Mouse (Mus musculus) hindbrain, embryonic 12.5 days (tissue): ENCODE measurements around the gene Zbtb8os. TPM values are rescaled to one million over a fixed set of nuclear protein-coding genes. Genes with fewer than 3 reads are reported as not detected.

Source experiments
- ATAC-seq: fragments of 200-750 bp; cut with Nextera tagmentation; 2 replicates; pipeline ENCODE4 v1.8.0; 2017; ENCODE audit warnings: moderate TSS enrichment; ENCODE audit not compliant: low FRiP score
- H3K27ac ChIP-seq: fragments of 300-500 bp; sonication (generic); 2 replicates; pipeline ENCODE4 v1.5.1; 2016; ENCODE audit warnings: mild to moderate bottlenecking
- H3K27me3 ChIP-seq: fragments of 300-500 bp; sonication (generic); 2 replicates; pipeline ENCODE4 v1.6.1; 2016; ENCODE audit warnings: mild to moderate bottlenecking
- H3K36me3 ChIP-seq: fragments of 300-500 bp; sonication (generic); 2 replicates; pipeline ENCODE4 v1.6.1; 2016; ENCODE audit warnings: mild to moderate bottlenecking
- H3K4me1 ChIP-seq: fragments of 300-500 bp; sonication (generic); 2 replicates; pipeline ENCODE4 v1.6.1; 2016
- H3K4me2 ChIP-seq: fragments of 300-500 bp; sonication (generic); replicated peaks from 2 replicates; pipeline ENCODE4 v1.6.1; 2016; ENCODE audit warnings: mild to moderate bottlenecking
- H3K4me3 ChIP-seq: fragments of 300-500 bp; sonication (generic); 2 replicates; pipeline ENCODE4 v1.5.1; 2016; ENCODE audit warnings: mild to moderate bottlenecking
- H3K9ac ChIP-seq: fragments of 300-500 bp; sonication (generic); 2 replicates; pipeline ENCODE4 v1.6.1; 2016; ENCODE audit warnings: mild to moderate bottlenecking, moderate library complexity
- H3K9me3 ChIP-seq: fragments of 300-500 bp; sonication (generic); replicated peaks from 2 replicates; pipeline ENCODE4 v1.6.1; 2016; ENCODE audit warnings: mild to moderate bottlenecking
- WGBS: fragments of 180-500 bp; shearing (Covaris S2); methylation state at CpG from one replicate; pipeline ENCODE4 v1.1.7; 2016; 5-methylcytosine and 5-hydroxymethylcytosine counted together
- polyA plus RNA-seq: library from polyadenylated mRNA; unstranded; fragments of >200 nt; fragmentation: Nextera tagmentation; extraction: Ambion mirVana; gene quantifications from 2 replicates; pipeline ENCODE4 v1.2.1, GENCODE M21; 2016

Gene Zbtb8os
- 33.3 and 33.8 TPM in 2 replicates for polyA plus RNA-seq

GRCm38 (mm10) chr4:129335216-129336074 is at the start of gene Zbtb8os, which contains the start of gene Rbbp4:
Gene Zbtb8os (plus strand): TSS chr4:129335695.
Gene Rbbp4 (minus strand): TSS chr4:129335370.
- WGBS: under 1% methylated on average over 71 of the region's 73 CpGs
- no peaks in the 10 kb centered on the region for H3K9me3 ChIP-seq

GRCm38 (mm10) chr4:129286001-129286682 is 49.4 kb upstream of the Zbtb8os start:
- Histone ChIP-seq H3K27me3 (peaks cover 16% of the 10 kb centered on the region), H3K4me1 (peaks cover 15% of the 10 kb centered on the region), H3K4me2 (peak overlapping the region; percentile 95), H3K27ac (no peak overlapping the region), H3K4me3 (0 out of 2 replicates have a peak overlapping the region, but pooled peaks have one; percentile 48), H3K9ac (no peak overlapping the region), H3K36me3 (no peaks in the 10 kb centered on the region), H3K9me3 (no peaks in the 10 kb centered on the region)
- WGBS: 65% methylated on average over 5 of the region's 5 CpGs
- peak; percentile 54; the same call in 1 of the 2 replicates for ATAC-seq

More at GRCm38 (mm10) chr4:129335216-129336074, at the start of gene Zbtb8os, which contains the start of gene Rbbp4:
- H3K9ac ChIP-seq: peak within 1 kb of the TSS; percentile 92
- H3K27ac ChIP-seq: peak within 1 kb of the TSS; percentile 99
- H3K4me3 ChIP-seq: peak within 1 kb of the TSS; percentile 93
- H3K36me3 ChIP-seq: peaks cover 19% of the 10 kb centered on the region
- H3K27me3 ChIP-seq: no peaks in the 10 kb centered on the region
- H3K4me1 ChIP-seq: peaks cover 34% of the 10 kb centered on the region
- ATAC-seq: peak; percentile 99
- peak within 1 kb of the TSS; percentile 88 for H3K4me2 ChIP-seq

DNA sequence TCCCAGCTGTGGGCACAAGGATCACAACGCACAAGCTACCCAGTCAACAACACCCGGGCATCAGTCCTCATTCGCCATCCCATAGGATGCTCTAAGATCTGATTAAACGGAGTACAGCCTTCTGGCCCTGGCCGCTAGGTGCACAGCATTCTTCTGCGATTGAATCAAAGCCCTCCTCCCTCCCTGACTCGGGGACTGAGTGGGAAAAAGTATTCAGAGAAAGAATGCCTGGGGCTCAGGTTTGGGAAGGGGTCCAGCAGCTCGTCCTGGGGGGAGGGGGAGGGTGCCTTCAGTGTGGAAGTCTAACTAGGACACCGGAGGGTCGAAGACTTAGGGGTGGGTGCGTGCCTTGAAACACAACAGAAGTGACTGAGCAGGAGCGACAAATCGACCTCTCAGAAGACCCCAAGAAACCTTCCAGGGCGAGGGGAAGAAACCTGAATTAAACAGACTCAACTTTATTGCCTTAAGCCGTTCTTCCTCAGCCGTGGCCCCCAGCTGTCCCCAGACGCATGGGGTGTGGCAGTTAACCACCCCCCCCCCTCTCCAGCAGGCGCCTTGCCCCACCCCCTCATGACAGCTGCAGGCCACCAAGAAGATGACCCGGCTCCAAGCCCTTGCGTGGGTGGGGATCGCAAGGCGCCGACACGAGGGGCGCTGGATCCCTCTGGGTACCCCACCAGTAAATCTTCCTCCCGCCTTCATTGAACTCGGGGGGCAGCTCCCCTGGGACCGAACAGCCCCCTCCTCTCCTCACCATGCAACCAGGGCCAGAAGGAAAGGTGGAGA is 48.6 kb upstream of the Zbtb8os start:
- Histone ChIP-seq H3K4me3 (peak overlapping the region; percentile 48), H3K27ac (no peak overlapping the region), H3K27me3 (peaks cover 16% of the 10 kb centered on the region), H3K36me3 (no peaks in the 10 kb centered on the region), H3K9ac (peak overlapping the region; percentile 65), H3K4me2 (peak overlapping the region; percentile 95), H3K9me3 (no peaks in the 10 kb centered on the region), H3K4me1 (peaks cover 15% of the 10 kb centered on the region)
- peak; percentile 50; the same call in 1 of the 2 replicates for ATAC-seq
- WGBS: 2% methylated on average over 28 of the region's 28 CpGs

GRCm38 (mm10) chr4:129287472-129287981 is 48.0 kb upstream of the Zbtb8os start, which contains the start of gene Sync:
Gene Sync (plus strand): TSS chr4:129287617.
- no peaks in the 10 kb centered on the region for H3K36me3 ChIP-seq
- H3K4me2 ChIP-seq: peak within 1 kb of the TSS; percentile 95
- H3K4me1 ChIP-seq: peaks cover 15% of the 10 kb centered on the region
- H3K9ac ChIP-seq: peak within 1 kb of the TSS; percentile 65
- no peaks in the 10 kb centered on the region for H3K9me3 ChIP-seq
- 1% methylated on average over 45 of the region's 53 CpGs for WGBS
- H3K27me3 ChIP-seq: peaks cover 16% of the 10 kb centered on the region
- ATAC-seq: peak; percentile 35; the same call in 1 of the 2 replicates
- peak within 1 kb of the TSS; percentile 48 for H3K4me3 ChIP-seq
- H3K27ac ChIP-seq: no peak within 1 kb of the TSS

DNA sequence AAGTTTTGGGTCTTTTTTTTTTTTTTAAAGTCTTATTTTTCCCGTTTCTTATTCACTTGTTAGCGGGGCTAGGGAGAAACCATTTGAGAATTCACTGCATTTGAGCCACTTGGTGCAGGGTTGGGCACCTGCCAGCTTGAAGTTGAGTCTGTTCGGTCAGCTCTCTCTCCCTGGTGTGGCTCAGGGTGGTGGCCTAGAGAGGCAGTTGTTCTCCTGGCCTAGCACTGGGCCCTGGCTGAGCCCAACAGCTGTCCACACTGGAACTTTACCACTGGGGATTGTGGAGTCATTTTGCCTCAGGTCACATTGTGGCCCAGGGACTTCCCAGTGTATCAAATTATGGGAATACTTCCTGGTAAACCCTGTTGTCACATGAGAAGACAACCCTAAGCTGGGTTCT is 47.4 kb upstream of the Zbtb8os start:
- peak overlapping the region; percentile 95 for H3K4me2 ChIP-seq
- no peaks in the 10 kb centered on the region for H3K36me3 ChIP-seq
- H3K4me3 ChIP-seq: no peak overlapping the region
- H3K27me3 ChIP-seq: peaks cover 17% of the 10 kb centered on the region
- no peak for ATAC-seq
- H3K27ac ChIP-seq: no peak overlapping the region
- H3K9ac ChIP-seq: no peak overlapping the region
- 41% methylated on average over 3 of the region's 3 CpGs for WGBS
- peaks cover 15% of the 10 kb centered on the region for H3K4me1 ChIP-seq
- no peaks in the 10 kb centered on the region for H3K9me3 ChIP-seq

GRCm38 (mm10) chr4:129289671-129290070 is 45.8 kb upstream of the Zbtb8os start:
- H3K36me3 ChIP-seq: no peaks in the 10 kb centered on the region
- peaks cover 23% of the 10 kb centered on the region for H3K27me3 ChIP-seq
- H3K4me1 ChIP-seq: peaks cover 15% of the 10 kb centered on the region
- WGBS: 89% methylated on average over 8 of the region's 8 CpGs
- H3K9me3 ChIP-seq: no peaks in the 10 kb centered on the region
- no peak overlapping the region for H3K4me2 ChIP-seq
- ATAC-seq: no peak
- no peak overlapping the region for H3K4me3 ChIP-seq
- no peak overlapping the region for H3K27ac ChIP-seq
- no peak overlapping the region for H3K9ac ChIP-seq

GRCm38 (mm10) chr4:129292831-129293230 is 42.7 kb upstream of the Zbtb8os start:
- no peak overlapping the region for H3K9ac ChIP-seq
- WGBS: 55% methylated on average over 7 of the region's 7 CpGs
- peaks cover 8% of the 10 kb centered on the region; the same call in 1 of the 2 replicates for H3K27me3 ChIP-seq
- no peak overlapping the region for H3K4me3 ChIP-seq
- no peak overlapping the region for H3K27ac ChIP-seq
- no peaks in the 10 kb centered on the region for H3K36me3 ChIP-seq
- H3K4me2 ChIP-seq: no peak overlapping the region
- no peaks in the 10 kb centered on the region for H3K4me1 ChIP-seq
- H3K9me3 ChIP-seq: no peaks in the 10 kb centered on the region
- ATAC-seq: no peak

GRCm38 (mm10) chr4:129293702-129294101 is 41.8 kb upstream of the Zbtb8os start:
- Histone ChIP-seq H3K9me3 (no peaks in the 10 kb centered on the region), H3K27me3 (peaks cover 6% of the 10 kb centered on the region; the same call in 1 of the 2 replicates), H3K36me3 (no peaks in the 10 kb centered on the region), H3K9ac (peak overlapping the region; percentile 8; the same call in 1 of the 2 replicates), H3K4me1 (peaks cover 4% of the 10 kb centered on the region; the same call in 1 of the 2 replicates), H3K4me2 (0 out of 2 replicates have a peak overlapping the region, but pooled peaks have one; percentile 7), H3K27ac (no peak overlapping the region), H3K4me3 (no peak overlapping the region)
- ATAC-seq: no peak
- WGBS: 40% methylated on average over 16 of the region's 16 CpGs

GRCm38 (mm10) chr4:129295188-129295587 is 40.3 kb upstream of the Zbtb8os start:
- Histone ChIP-seq H3K27ac (no peak overlapping the region), H3K4me2 (no peak overlapping the region), H3K4me1 (peaks cover 12% of the 10 kb centered on the region; the same call in 1 of the 2 replicates), H3K36me3 (no peaks in the 10 kb centered on the region), H3K4me3 (no peak overlapping the region), H3K27me3 (peaks cover 6% of the 10 kb centered on the region; the same call in 1 of the 2 replicates), H3K9me3 (no peaks in the 10 kb centered on the region), H3K9ac (no peak overlapping the region)
- WGBS: 73% methylated on average over 2 of the region's 2 CpGs
- ATAC-seq: no peak

- Histone ChIP-seq H3K9me3 (no peaks in the 10 kb centered on the region), H3K4me1 (peaks cover 12% of the 10 kb centered on the region; the same call in 1 of the 2 replicates), H3K4me3 (no peak overlapping the region), H3K36me3 (no peaks in the 10 kb centered on the region), H3K4me2 (no peak overlapping the region), H3K9ac (no peak overlapping the region), H3K27ac (no peak overlapping the region), H3K27me3 (peaks cover 6% of the 10 kb centered on the region; the same call in 1 of the 2 replicates)
- no peak for ATAC-seq
- 91% methylated on average over 7 of the region's 7 CpGs for WGBS
Measured at GRCm38 (mm10) chr4:129296066-129296465, 39.4 kb upstream of the Zbtb8os start.

DNA sequence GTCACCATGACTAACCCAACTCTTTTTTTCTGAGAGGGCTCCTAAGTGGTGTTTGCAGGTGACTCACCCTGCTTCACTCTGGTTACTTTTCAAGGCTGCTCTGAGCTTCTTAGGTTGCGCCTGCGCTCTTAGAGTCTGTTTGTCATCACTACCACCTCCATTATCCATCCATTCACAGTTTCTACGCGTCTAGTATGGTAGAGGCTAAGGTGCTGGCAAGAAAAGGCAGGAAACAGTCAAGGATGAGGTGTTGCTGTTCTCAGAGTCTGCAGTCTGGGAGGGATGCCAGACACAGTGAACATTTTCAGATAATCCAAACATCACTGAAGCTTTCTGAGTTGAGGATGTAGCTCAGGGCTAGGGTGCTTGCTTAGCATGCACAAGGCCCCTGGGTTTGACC is 37.8 kb upstream of the Zbtb8os start:
- Histone ChIP-seq H3K36me3 (no peaks in the 10 kb centered on the region), H3K27ac (no peak overlapping the region), H3K9ac (no peak overlapping the region), H3K4me1 (peaks cover 12% of the 10 kb centered on the region; the same call in 1 of the 2 replicates), H3K27me3 (peaks cover 6% of the 10 kb centered on the region; the same call in 1 of the 2 replicates), H3K9me3 (no peaks in the 10 kb centered on the region; the same call in 1 of the 2 replicates), H3K4me2 (no peak overlapping the region), H3K4me3 (no peak overlapping the region)
- 94% methylated on average over 4 of the region's 4 CpGs for WGBS
- no peak for ATAC-seq
